Mouse (Mus musculus): Measurements from ENCODE around the gene Mill1. TPM values are rescaled to one million over a fixed set of nuclear protein-coding genes. Genes with fewer than 3 reads are reported as not detected.
"Not testable (repeated sequence)": the region's sequence is repeated elsewhere in the genome, so short reads cannot be mapped to it uniquely, and the experiment has no call there.

Gene Mill1
- polyA plus RNA-seq (2012; rRNA removed) (0.23 and 0.38 TPM in 2 replicates), polyA plus RNA-seq (2014; fragmentation: Nextera tagmentation; extraction: Ambion mirVana) (0.28 and 0.37 TPM in 2 replicates)

- Histone ChIP-seq H3K4me2 (replicated peaks; ENCODE audit: low read depth, low read length, severe bottlenecking) (no peak within 1 kb of the TSS), H3K4me3 (replicated peaks; ENCODE audit: low read length) (no peak within 1 kb of the TSS), H3K36me3 (ENCODE audit: control insufficient read depth, insufficient read depth, low read length) (no peaks in the 10 kb centered on the region), H3K9ac (ENCODE audit: low read depth, low read length, severe bottlenecking) (no peak within 1 kb of the TSS), H3K4me1 (ENCODE audit: control insufficient read depth, insufficient read depth, low read length) (no peaks in the 10 kb centered on the region), H3K27me3 (ENCODE audit: control insufficient read depth, insufficient read depth, low read length) (no peaks in the 10 kb centered on the region), H3K9me3 (ENCODE audit: control insufficient read depth, low read length) (no peaks in the 10 kb centered on the region), H3K27ac (replicated peaks; ENCODE audit: low read depth, low read length) (no peak within 1 kb of the TSS)
- 44% methylated on average over 1 of the region's 1 CpGs for WGBS
- no peak for TF ChIP-seq POLR2A (IDR thresholded peaks at IDR 0.05; ENCODE audit: borderline replicate concordance, extremely low read depth, insufficient read depth, insufficient read length)
- DNase-seq (ENCODE audit: low spot score), result no peak
- no peak for ATAC-seq (ENCODE audit: low FRiP score, low read depth)
Measured at GRCm38 (mm10) chr7:18245047-18245446, at the start of gene Mill1. Gene Mill1 (plus strand): TSS chr7:18245347.

GRCm38 (mm10) chr7:18210938-18211337, 34.2 kb upstream of the Mill1 start:
- Histone ChIP-seq H3K9ac (ENCODE audit: low read depth, low read length, severe bottlenecking) (no peak overlapping the region), H3K4me3 (replicated peaks; ENCODE audit: low read length) (no peak overlapping the region), H3K4me1 (ENCODE audit: control insufficient read depth, insufficient read depth, low read length) (no peaks in the 10 kb centered on the region), H3K9me3 (ENCODE audit: control insufficient read depth, low read length) (no peaks in the 10 kb centered on the region), H3K4me2 (replicated peaks; ENCODE audit: low read depth, low read length, severe bottlenecking) (no peak overlapping the region), H3K27ac (replicated peaks; ENCODE audit: low read depth, low read length) (no peak overlapping the region), H3K36me3 (ENCODE audit: control insufficient read depth, insufficient read depth, low read length) (no peaks in the 10 kb centered on the region), H3K27me3 (ENCODE audit: control insufficient read depth, insufficient read depth, low read length) (no peaks in the 10 kb centered on the region)
- WGBS, result 14% methylated on average over 9 of the region's 9 CpGs
- ATAC-seq (ENCODE audit: low FRiP score, low read depth) (no peak), DNase-seq (ENCODE audit: low spot score) (no peak)
- TF ChIP-seq POLR2A (IDR thresholded peaks at IDR 0.05; ENCODE audit: borderline replicate concordance, extremely low read depth, insufficient read depth, insufficient read length), result no peak

- TF ChIP-seq POLR2A (IDR thresholded peaks at IDR 0.05; ENCODE audit: borderline replicate concordance, extremely low read depth, insufficient read depth, insufficient read length), result no peak
- H3K36me3 ChIP-seq (ENCODE audit: control insufficient read depth, insufficient read depth, low read length), result no peaks in the 10 kb centered on the region
- ATAC-seq (ENCODE audit: low FRiP score, low read depth) (no peak), DNase-seq (ENCODE audit: low spot score) (no peak)
- WGBS, result 79% methylated on average over 1 of the region's 1 CpGs
- no peak overlapping the region for H3K4me2 ChIP-seq (replicated peaks; ENCODE audit: low read depth, low read length, severe bottlenecking)
- H3K27ac ChIP-seq (replicated peaks; ENCODE audit: low read depth, low read length), result no peak overlapping the region
- no peaks in the 10 kb centered on the region for H3K4me1 ChIP-seq (ENCODE audit: control insufficient read depth, insufficient read depth, low read length)
- H3K9ac ChIP-seq (ENCODE audit: low read depth, low read length, severe bottlenecking), result no peak overlapping the region
- H3K27me3 ChIP-seq (ENCODE audit: control insufficient read depth, insufficient read depth, low read length), result no peaks in the 10 kb centered on the region
- no peaks in the 10 kb centered on the region for H3K9me3 ChIP-seq (ENCODE audit: control insufficient read depth, low read length)
- H3K4me3 ChIP-seq (replicated peaks; ENCODE audit: low read length), result no peak overlapping the region
Measured at GRCm38 (mm10) chr7:18214699-18215098, 30.4 kb upstream of the Mill1 start.

GRCm38 (mm10) chr7:18238561-18238960, 6.6 kb upstream of the Mill1 start:
- TF ChIP-seq POLR2A (IDR thresholded peaks at IDR 0.05; ENCODE audit: borderline replicate concordance, extremely low read depth, insufficient read depth, insufficient read length), result no peak
- no peak for ATAC-seq (ENCODE audit: low FRiP score, low read depth)
- WGBS, result 78% methylated on average over 2 of the region's 2 CpGs

GRCm38 (mm10) chr7:18241217-18241616, 3.9 kb upstream of the Mill1 start:
- Histone ChIP-seq H3K27ac (replicated peaks; ENCODE audit: low read depth, low read length) (no peak overlapping the region), H3K4me3 (replicated peaks; ENCODE audit: low read length) (no peak overlapping the region), H3K9me3 (ENCODE audit: control insufficient read depth, low read length) (no peaks in the 10 kb centered on the region), H3K36me3 (ENCODE audit: control insufficient read depth, insufficient read depth, low read length) (no peaks in the 10 kb centered on the region), H3K4me2 (replicated peaks; ENCODE audit: low read depth, low read length, severe bottlenecking) (no peak overlapping the region), H3K9ac (ENCODE audit: low read depth, low read length, severe bottlenecking) (no peak overlapping the region), H3K4me1 (ENCODE audit: control insufficient read depth, insufficient read depth, low read length) (no peaks in the 10 kb centered on the region), H3K27me3 (ENCODE audit: control insufficient read depth, insufficient read depth, low read length) (no peaks in the 10 kb centered on the region)
- DNase-seq (ENCODE audit: low spot score) (no peak), ATAC-seq (ENCODE audit: low FRiP score, low read depth) (no peak)
- 78% methylated on average over 5 of the region's 5 CpGs for WGBS
- TF ChIP-seq POLR2A (IDR thresholded peaks at IDR 0.05; ENCODE audit: borderline replicate concordance, extremely low read depth, insufficient read depth, insufficient read length), result no peak

More at GRCm38 (mm10) chr7:18238561-18238960, 6.6 kb upstream of the Mill1 start:
- DNase-seq (ENCODE audit: low spot score), result no peak
- no peak overlapping the region for H3K9ac ChIP-seq (ENCODE audit: low read depth, low read length, severe bottlenecking)
- H3K4me1 ChIP-seq (ENCODE audit: control insufficient read depth, insufficient read depth, low read length), result no peaks in the 10 kb centered on the region
- H3K4me3 ChIP-seq (replicated peaks; ENCODE audit: low read length), result no peak overlapping the region
- H3K36me3 ChIP-seq (ENCODE audit: control insufficient read depth, insufficient read depth, low read length), result no peaks in the 10 kb centered on the region
- no peak overlapping the region for H3K4me2 ChIP-seq (replicated peaks; ENCODE audit: low read depth, low read length, severe bottlenecking)
- no peaks in the 10 kb centered on the region; the same call in 1 of the 2 replicates for H3K9me3 ChIP-seq (ENCODE audit: control insufficient read depth, low read length)
- no peaks in the 10 kb centered on the region for H3K27me3 ChIP-seq (ENCODE audit: control insufficient read depth, insufficient read depth, low read length)
- no peak overlapping the region for H3K27ac ChIP-seq (replicated peaks; ENCODE audit: low read depth, low read length)

GRCm38 (mm10) chr7:18243959-18244573, 1.1 kb upstream of the Mill1 start:
- WGBS, result 57% methylated on average over 1 of the region's 1 CpGs

More at GRCm38 (mm10) chr7:18243959-18244573, 1.1 kb upstream of the Mill1 start:
- H3K4me2 ChIP-seq (replicated peaks; ENCODE audit: low read depth, low read length, severe bottlenecking); H3K4me1 ChIP-seq (ENCODE audit: control insufficient read depth, insufficient read depth, low read length); H3K9me3 ChIP-seq (ENCODE audit: control insufficient read depth, low read length); H3K27me3 ChIP-seq (ENCODE audit: control insufficient read depth, insufficient read depth, low read length); ATAC-seq (ENCODE audit: low FRiP score, low read depth); DNase-seq (ENCODE audit: low spot score); H3K4me3 ChIP-seq (replicated peaks; ENCODE audit: low read length); H3K27ac ChIP-seq (replicated peaks; ENCODE audit: low read depth, low read length); H3K9ac ChIP-seq (ENCODE audit: low read depth, low read length, severe bottlenecking); H3K36me3 ChIP-seq (ENCODE audit: control insufficient read depth, insufficient read depth, low read length): not testable (repeated sequence)

Measured in limb, embryonic 14.5 days (tissue).